Mouse (Mus musculus) yolk sac, embryonic 10.5 days (tissue): ENCODE measurements at regions not wholly inside any gene's neighbourhood (a gene's known extent, or its start where the extent isn't known, plus 50 kb on each side); places are given as distances from the start of the nearest gene placed in this dataset.
"Not testable (repeated sequence)": the region's sequence is repeated elsewhere in the genome, so short reads cannot be mapped to it uniquely, and the experiment has no call there.

Experiments
- DNase-seq: peaks from one replicate; pipeline ENCODE4 v3.0.0-alpha.2; 2017; ENCODE audit warnings: low spot score

GRCm38 (mm10) chr3:121582711-121583110, 50.5 kb upstream of the Slc44a3 start:
- DNase-seq, result not testable (repeated sequence)
